Mouse (Mus musculus): ENCODE measurements at regions not wholly inside any gene's neighbourhood (a gene's known extent, or its start where the extent isn't known, plus 50 kb on each side); places are given as distances from the start of the nearest gene placed in this dataset.

- no peak for TF ChIP-seq CTCF (IDR thresholded peaks at IDR 0.05; ENCODE audit: low read depth, low read length)
- no peak for TF ChIP-seq POLR2A (IDR thresholded peaks at IDR 0.05; ENCODE audit: insufficient read depth, low read length)
Measured at GRCm38 (mm10) chr19:26234539-26234938, 370.3 kb upstream of the Smarca2 start.

All from ES-Bruce4 (cell line).